Mouse (Mus musculus) myocyte (in vitro differentiated cells): ENCODE measurements around the gene Dapk2. TPM values are rescaled to one million over a fixed set of nuclear protein-coding genes. Genes with fewer than 3 reads are reported as not detected.
A peak's percentile ranks its signal among the peaks of the same experiment; 100 is the strongest.

Experiments used
- H3K27me3 ChIP-seq: one replicate; pipeline ENCODE4 v1.6.1; 2011; ENCODE audit not compliant: control insufficient read depth, insufficient read depth, insufficient read length
- H3K36me3 ChIP-seq: one replicate; pipeline ENCODE4 v1.6.1; 2011; ENCODE audit not compliant: control insufficient read depth, insufficient read depth
- H3K4me2 ChIP-seq: one replicate; pipeline ENCODE4 v1.6.1; 2011; ENCODE audit warnings: low read depth, control low read depth
- H3K4me3 ChIP-seq: one replicate; pipeline ENCODE4 v1.5.1; 2011; ENCODE audit warnings: mild to moderate bottlenecking, control low read depth, moderate library complexity
- H3K79me2 ChIP-seq: one replicate; pipeline ENCODE4 v1.6.1; 2011; ENCODE audit not compliant: control insufficient read depth, insufficient read depth
- H3ac ChIP-seq: one replicate; pipeline ENCODE4 v1.6.1; 2011; ENCODE audit not compliant: control insufficient read depth, insufficient read length
- CEBPB ChIP-seq: IDR thresholded peaks from 2 replicates; pipeline ENCODE4 v1.6.1; 2011; ENCODE audit warnings: mild to moderate bottlenecking, moderate library complexity; ENCODE audit not compliant: poor library complexity, insufficient read depth, severe bottlenecking
- E2F4 ChIP-seq: IDR thresholded peaks from one replicate; pipeline ENCODE4 v1.6.1; 2011; ENCODE audit warnings: mild to moderate bottlenecking, control low read depth, moderate library complexity; ENCODE audit not compliant: insufficient read depth
- MAX ChIP-seq: IDR thresholded peaks from one replicate; pipeline ENCODE4 v1.6.1; 2011; ENCODE audit warnings: low read depth, mild to moderate bottlenecking, control low read depth
- MYOD1 ChIP-seq, 3 experiments: IDR thresholded peaks; one replicate each; pipeline ENCODE4 v1.6.1; 2011; ENCODE audit warnings: control low read depth in 2 of 3, low read depth in 2 of 3, mild to moderate bottlenecking in 2 of 3, moderate library complexity in 1 of 3; ENCODE audit not compliant: insufficient read length in 2 of 3, control insufficient read depth in 1 of 3
- MYOG ChIP-seq, 3 experiments: IDR thresholded peaks; one replicate each; pipeline ENCODE4 v1.6.1; 2011; ENCODE audit warnings: control low read depth in 2 of 3, low read depth in 2 of 3, mild to moderate bottlenecking in 2 of 3; ENCODE audit not compliant: insufficient read length in 2 of 3, control insufficient read depth in 1 of 3, insufficient read depth in 1 of 3
- POLR2A ChIP-seq: IDR thresholded peaks from one replicate; pipeline ENCODE4 v1.6.1; 2011; ENCODE audit warnings: low read depth, mild to moderate bottlenecking, control low read depth, moderate library complexity; ENCODE audit not compliant: insufficient read length
- POLR2AphosphoS2 ChIP-seq: IDR thresholded peaks from one replicate; pipeline ENCODE4 v1.6.1; 2011; ENCODE audit warnings: low read depth, control low read depth; ENCODE audit not compliant: insufficient read length
- REST ChIP-seq: IDR thresholded peaks from one replicate; pipeline ENCODE4 v1.6.1; 2011; ENCODE audit warnings: mild to moderate bottlenecking, control low read depth, moderate library complexity; ENCODE audit not compliant: insufficient read depth, insufficient read length
- SRF ChIP-seq: IDR thresholded peaks from one replicate; pipeline ENCODE4 v1.6.1; 2011; ENCODE audit warnings: low read depth; ENCODE audit not compliant: control insufficient read depth, insufficient read length
- TCF12 ChIP-seq: IDR thresholded peaks from one replicate; pipeline ENCODE4 v1.6.1; 2011; ENCODE audit warnings: mild to moderate bottlenecking, control low read depth; ENCODE audit not compliant: poor library complexity, insufficient read depth, severe bottlenecking
- TCF3 ChIP-seq: IDR thresholded peaks from one replicate; pipeline ENCODE4 v1.6.1; 2011; ENCODE audit warnings: low read depth, control low read depth; ENCODE audit not compliant: insufficient read length
- USF1 ChIP-seq: IDR thresholded peaks from one replicate; pipeline ENCODE4 v1.6.1; 2011; ENCODE audit warnings: low read depth, mild to moderate bottlenecking, control low read depth, moderate library complexity
- polyA plus RNA-seq: library from polyadenylated mRNA; unstranded; fragments of >200 nt; fragmentation: generic; extraction: Trizol; gene quantifications from one replicate; pipeline ENCODE4 v1.2.1, GENCODE M21; 2012; ENCODE audit warnings: missing spikeins

Gene Dapk2
- polyA plus RNA-seq, 1 experiment, result 51.3 TPM

DNA sequence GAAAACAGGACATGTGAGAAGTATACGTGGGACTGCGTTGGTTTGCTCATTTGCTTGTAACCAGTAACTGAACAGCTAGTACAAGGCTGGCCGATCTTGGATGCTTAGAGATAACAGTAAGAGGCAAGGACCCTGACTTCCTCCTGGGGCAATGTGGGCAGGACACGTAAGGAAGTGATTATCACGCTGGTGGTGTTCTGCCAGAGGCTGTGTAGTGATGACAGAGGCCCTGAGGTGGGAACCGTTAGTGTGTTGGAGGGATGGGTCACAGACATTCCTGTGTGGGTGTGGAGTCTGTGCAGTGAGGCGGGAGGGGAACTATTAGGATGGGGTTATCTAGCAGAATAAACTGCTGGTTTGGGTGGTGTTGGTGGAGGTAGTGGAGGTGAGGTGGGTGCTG lies 81.2 kb downstream of the Dapk2 start:
- Histone ChIP-seq H3K4me2 (no peak overlapping the region), H3ac (no peak overlapping the region), H3K79me2 (no peaks in the 10 kb centered on the region), H3K36me3 (peaks cover 6% of the 10 kb centered on the region), H3K4me3 (no peak overlapping the region), H3K27me3 (no peaks in the 10 kb centered on the region)
- TF ChIP-seq MAX (no peak), TCF3 (no peak), MYOD1 (IDR thresholded peaks at IDR 0.05; ENCODE audit: control insufficient read depth in 1 of 3, insufficient read length in 2 of 3, low read depth in 2 of 3) (peak in 1 of 3 experiments; percentile 6), POLR2A (no peak)

DNA sequence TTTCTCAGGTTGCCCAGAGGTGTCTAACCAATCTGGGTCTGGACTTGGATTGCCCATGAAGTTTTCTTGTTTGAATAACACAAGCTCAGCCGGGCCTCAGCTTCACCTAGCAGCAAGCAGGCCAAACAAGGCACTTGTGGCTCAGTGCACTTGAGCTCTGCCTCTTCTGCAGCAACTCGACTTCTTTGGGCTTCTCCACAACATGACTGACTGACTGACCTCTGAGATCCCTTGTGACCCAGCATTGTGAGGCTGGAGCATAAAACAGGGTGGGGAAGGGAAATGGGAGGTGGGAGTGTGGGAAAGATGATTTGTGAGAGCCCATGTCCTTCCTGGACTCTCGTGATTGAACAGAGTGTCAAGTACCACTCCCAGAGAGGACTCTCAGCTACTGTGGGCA lies 81.7 kb downstream of the Dapk2 start:
- H3K27me3 ChIP-seq, result no peaks in the 10 kb centered on the region
- no peaks in the 10 kb centered on the region for H3K79me2 ChIP-seq
- H3K4me2 ChIP-seq, result peak overlapping the region; percentile 15
- no peak overlapping the region for H3ac ChIP-seq
- no peak for TF ChIP-seq MAX
- no peak for TF ChIP-seq TCF12
- TF ChIP-seq POLR2A, result no peak
- no peak for TF ChIP-seq REST
- peaks cover 6% of the 10 kb centered on the region for H3K36me3 ChIP-seq
- no peak overlapping the region for H3K4me3 ChIP-seq

DNA sequence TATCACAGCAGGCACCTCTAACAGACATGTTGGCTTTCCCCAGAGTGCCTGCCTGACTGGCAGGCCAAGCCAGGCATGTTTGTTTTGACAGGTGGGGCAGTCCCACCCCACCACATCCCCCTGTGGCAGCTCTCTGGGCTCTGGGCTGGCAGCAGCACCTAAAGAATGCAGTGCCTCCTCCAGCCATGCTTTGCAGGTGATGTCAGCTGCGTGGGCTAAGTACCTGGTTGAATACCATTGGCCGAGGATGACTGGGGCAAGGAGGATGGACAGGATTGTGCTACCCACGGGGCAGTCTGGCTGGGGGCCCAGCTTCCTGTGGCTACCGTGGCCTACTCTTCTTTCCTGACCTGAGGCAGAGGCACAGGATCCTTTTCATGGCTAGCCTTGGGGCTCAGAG lies 82.5 kb downstream of the Dapk2 start:
- no peaks in the 10 kb centered on the region for H3K79me2 ChIP-seq
- no peaks in the 10 kb centered on the region for H3K27me3 ChIP-seq
- H3K4me2 ChIP-seq, result peak overlapping the region; percentile 51
- no peak overlapping the region for H3ac ChIP-seq
- no peak overlapping the region for H3K4me3 ChIP-seq
- H3K36me3 ChIP-seq, result no peaks in the 10 kb centered on the region
- TF ChIP-seq TCF3 (peak; percentile 51), REST (no peak), MAX (no peak), POLR2A (no peak), E2F4 (no peak), TCF12 (no peak), MYOD1 (IDR thresholded peaks at IDR 0.05; ENCODE audit: control insufficient read depth in 1 of 3, insufficient read length in 2 of 3, low read depth in 2 of 3) (peak in 2 of 3 experiments; percentile 88 to 96), SRF (no peak), USF1 (no peak), CEBPB (no peak), POLR2AphosphoS2 (peak; percentile 16), MYOG (IDR thresholded peaks at IDR 0.05; ENCODE audit: control insufficient read depth in 1 of 3, insufficient read depth in 1 of 3, insufficient read length in 2 of 3, low read depth in 2 of 3) (peak in 2 of 3 experiments; percentile 39 to 89)

GRCm38 (mm10) chr9:66240991-66241390 lies 83.0 kb downstream of the Dapk2 start:
- H3K27me3 ChIP-seq, result no peaks in the 10 kb centered on the region
- no peaks in the 10 kb centered on the region for H3K36me3 ChIP-seq
- H3K79me2 ChIP-seq, result no peaks in the 10 kb centered on the region

GRCm38 (mm10) chr9:66241722-66242121 lies 83.7 kb downstream of the Dapk2 start:
- Histone ChIP-seq H3K27me3 (no peaks in the 10 kb centered on the region), H3K4me3 (no peak overlapping the region), H3K36me3 (no peaks in the 10 kb centered on the region), H3ac (no peak overlapping the region), H3K4me2 (peak overlapping the region; percentile 51), H3K79me2 (no peaks in the 10 kb centered on the region)
- TF ChIP-seq TCF3 (no peak), CEBPB (no peak), E2F4 (no peak), MYOG (IDR thresholded peaks at IDR 0.05; ENCODE audit: control insufficient read depth in 1 of 3, insufficient read depth in 1 of 3, insufficient read length in 2 of 3, low read depth in 2 of 3) (no peak)

More at GRCm38 (mm10) chr9:66240991-66241390, 83.0 kb downstream of the Dapk2 start:
- no peak overlapping the region for H3K4me3 ChIP-seq
- no peak overlapping the region for H3ac ChIP-seq
- TF ChIP-seq USF1 (no peak), E2F4 (no peak), TCF3 (no peak), MYOD1 (IDR thresholded peaks at IDR 0.05; ENCODE audit: control insufficient read depth in 1 of 3, insufficient read length in 2 of 3, low read depth in 2 of 3) (no peak), SRF (no peak), MAX (no peak), MYOG (IDR thresholded peaks at IDR 0.05; ENCODE audit: control insufficient read depth in 1 of 3, insufficient read depth in 1 of 3, insufficient read length in 2 of 3, low read depth in 2 of 3) (no peak), POLR2AphosphoS2 (no peak), CEBPB (no peak), TCF12 (no peak), POLR2A (no peak), REST (no peak)
- peak overlapping the region; percentile 51 for H3K4me2 ChIP-seq
